Mouse (Mus musculus): Measurements from ENCODE around the gene Asxl1. TPM values are rescaled to one million over a fixed set of nuclear protein-coding genes. Genes with fewer than 3 reads are reported as not detected.

Gene Asxl1
- total RNA-seq, 2 experiments from 2014 or later, result 38.8 to 41.5 TPM

DNA sequence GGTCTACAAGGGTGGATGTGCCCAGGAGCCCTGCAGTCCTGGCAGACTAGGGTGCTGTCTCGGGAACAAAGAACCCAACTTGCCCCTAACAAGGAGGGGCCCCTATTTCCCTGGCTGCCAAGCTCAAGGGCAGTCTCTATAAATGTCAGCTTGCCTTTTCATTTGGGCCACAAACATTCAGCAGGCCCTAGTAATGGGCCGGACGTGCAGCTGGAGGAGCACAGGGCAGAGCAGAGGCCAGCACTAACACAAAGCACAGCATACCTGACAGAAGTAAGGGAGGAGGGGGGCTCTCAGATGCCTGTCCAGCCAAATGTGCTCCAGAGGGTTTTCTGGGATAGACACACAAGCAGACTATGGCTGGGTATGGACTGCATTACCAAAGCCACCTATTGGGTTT, 88.2 kb downstream of the Asxl1 start:
- DNase-seq (ENCODE audit: extremely low spot score in 1 of 2, low spot score in 2 of 2), result no peak
- intact Hi-C loops (cut with DNase I), result no loop called here

GRCm38 (mm10) chr2:153434880-153435831, 89.5 kb downstream of the Asxl1 start:
- no peak for DNase-seq (ENCODE audit: extremely low spot score in 1 of 2, low spot score in 2 of 2)
- intact Hi-C loops (cut with DNase I), result no loop called here

DNA sequence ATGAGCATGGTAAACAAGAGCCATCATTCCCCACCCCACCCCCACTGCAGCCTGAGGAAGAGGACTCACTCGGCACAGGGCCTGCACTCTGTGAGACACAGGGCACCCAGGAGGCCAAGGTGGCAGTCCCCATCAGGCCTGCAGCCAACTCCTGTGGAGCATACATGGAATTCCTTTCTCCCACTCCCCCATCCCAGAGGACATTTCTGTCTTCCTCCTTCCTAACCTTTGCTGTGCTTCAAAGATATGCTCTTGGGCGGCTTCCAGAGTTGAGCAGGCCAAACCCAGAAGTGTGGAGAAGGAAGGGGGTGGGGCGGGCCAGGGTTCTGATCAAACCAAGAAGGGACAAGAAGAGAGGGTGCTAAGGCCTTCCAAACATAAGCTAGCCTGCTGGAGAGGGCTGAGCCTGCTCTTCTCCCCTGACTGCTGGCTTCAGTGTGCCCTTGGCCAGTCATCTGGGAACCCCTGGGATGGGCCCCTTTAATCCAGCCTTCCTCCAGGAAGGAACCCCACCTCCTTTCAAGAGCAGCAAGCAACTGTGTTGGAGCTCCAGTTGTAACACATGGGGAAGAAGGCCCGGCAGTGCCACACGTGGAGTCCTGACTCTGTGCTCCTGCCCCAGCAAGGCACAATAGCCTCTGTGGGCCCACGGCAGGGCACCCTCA, 91.1 kb downstream of the Asxl1 start:
- intact Hi-C loops (cut with DNase I), result no loop called here
- DNase-seq (ENCODE audit: extremely low spot score in 1 of 2, low spot score in 2 of 2), result peak in 1 of 2 experiments; percentile 84

- intact Hi-C loops (cut with DNase I), result no loop called here
- DNase-seq (ENCODE audit: extremely low spot score in 1 of 2, low spot score in 2 of 2), result peak in 1 of 2 experiments; percentile 58
Measured at GRCm38 (mm10) chr2:153437306-153437659, 91.7 kb downstream of the Asxl1 start.

DNA sequence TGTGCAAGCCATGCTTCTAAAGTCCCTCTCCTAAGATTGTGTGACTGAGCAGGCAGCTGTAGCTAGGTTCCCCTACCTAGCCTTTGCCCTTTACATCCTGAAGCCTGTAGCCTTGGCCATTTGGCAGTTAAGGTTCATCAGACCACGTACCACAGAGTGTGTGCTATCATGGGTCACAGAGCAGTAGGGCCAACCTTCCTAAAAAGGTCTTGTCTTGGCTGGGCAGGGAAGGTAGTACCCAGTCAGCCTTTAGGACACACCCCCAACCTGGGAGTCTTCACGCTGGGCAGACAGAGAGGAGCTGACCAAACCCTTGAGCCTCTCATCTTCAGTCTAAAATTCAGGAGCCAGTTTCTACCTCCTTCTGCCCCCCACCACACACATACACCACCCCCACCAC, 95.1 kb downstream of the Asxl1 start:
- DNase-seq (ENCODE audit: extremely low spot score in 1 of 2, low spot score in 2 of 2), result no peak
- intact Hi-C loops (cut with DNase I), result no loop called here

DNA sequence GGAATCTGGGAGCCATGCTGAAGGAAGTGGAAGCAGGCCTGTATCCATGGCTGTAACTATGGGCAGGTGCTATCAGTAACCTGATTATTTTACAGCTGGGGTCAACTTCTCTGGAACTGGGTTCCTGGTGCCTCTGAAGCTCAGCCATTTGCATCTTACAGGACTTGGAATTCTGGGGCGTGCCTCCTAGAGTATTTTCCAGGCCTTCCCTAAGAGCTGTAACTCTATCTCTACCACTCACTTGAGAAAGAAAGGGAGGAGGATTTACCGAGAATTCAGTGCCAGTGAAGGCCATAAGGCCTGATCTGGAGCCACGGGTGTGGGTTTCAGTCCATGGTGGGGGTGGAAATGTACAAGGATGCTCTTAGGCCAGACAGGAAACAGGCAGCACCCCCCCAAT, 95.6 kb downstream of the Asxl1 start:
- intact Hi-C loops (cut with DNase I), result no loop called here

DNA sequence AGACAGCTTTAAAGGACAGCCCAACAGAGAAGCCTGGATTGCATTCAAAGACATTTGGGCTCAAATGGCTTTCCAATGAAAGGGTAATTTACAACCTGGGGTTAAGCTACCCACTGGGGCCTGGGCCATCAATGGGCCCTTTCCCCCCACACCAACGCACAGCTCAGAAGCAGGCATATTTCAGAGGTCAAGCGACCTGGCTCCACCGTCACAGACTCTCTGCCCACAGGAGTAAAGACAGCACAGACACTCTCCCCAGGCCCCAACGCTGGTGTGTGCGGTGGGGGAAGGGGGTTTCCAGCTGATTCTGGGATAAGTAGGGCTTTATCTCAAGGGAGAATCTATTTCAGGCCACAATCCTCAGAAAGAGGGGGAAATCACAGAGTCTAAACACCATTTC, 97.1 kb downstream of the Asxl1 start:
- intact Hi-C loops (cut with DNase I), result no loop called here
- DNase-seq (ENCODE audit: extremely low spot score in 1 of 2, low spot score in 2 of 2), result peak in 1 of 2 experiments; percentile 32

More for the DNA sequence above, 95.6 kb downstream of the Asxl1 start:
- no peak for DNase-seq (ENCODE audit: extremely low spot score in 1 of 2, low spot score in 2 of 2)

- peak in 1 of 2 experiments; percentile 70 for DNase-seq (ENCODE audit: extremely low spot score in 1 of 2, low spot score in 2 of 2)
- intact Hi-C loops (cut with DNase I), result no loop called here
Measured at GRCm38 (mm10) chr2:153443434-153444240, 98.0 kb downstream of the Asxl1 start.

DNA sequence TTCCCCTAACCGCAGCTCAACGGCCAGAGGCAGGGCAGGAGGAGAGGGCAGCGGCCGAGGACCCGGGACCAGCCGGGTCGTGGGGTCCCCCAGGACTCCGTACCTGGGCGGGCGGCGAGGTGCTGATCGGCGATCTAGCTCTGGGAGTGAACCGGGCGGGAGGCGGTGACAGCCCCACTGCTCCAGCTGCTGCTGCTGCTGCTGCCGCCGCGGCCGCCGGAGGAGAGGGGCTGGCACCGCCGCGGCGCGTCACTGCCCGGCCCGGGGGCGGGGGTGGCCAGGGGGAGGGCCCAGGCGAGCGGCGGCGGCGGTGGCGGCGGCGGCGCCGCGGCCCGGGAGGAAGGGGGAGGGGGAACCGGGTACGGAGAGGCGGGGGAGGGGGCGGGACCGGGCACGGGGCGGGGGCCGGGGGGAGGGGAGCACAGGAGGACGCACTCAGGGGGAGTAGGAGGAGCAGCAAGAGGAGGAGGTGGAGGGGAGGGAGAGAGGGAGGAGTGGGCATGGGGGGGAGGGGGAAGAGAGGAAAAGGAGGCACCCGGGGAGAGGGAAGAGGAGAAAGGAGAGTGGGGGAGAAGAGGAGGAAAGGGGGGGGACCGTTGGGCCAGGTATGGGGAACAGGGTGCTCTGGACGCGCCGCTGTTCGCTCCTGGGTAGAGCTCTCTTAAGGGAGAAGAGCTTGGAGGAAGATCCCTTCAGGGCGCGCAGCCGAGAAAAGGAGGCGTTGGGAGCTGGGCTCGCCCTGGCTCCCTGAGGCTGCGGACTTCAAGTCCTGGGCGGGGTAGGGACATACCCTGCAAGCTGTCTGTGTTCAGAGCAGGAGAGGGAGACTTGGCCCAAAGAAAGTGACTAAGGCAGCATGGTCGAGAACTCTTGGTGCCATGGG, 98.9 kb downstream of the Asxl1 start:
- intact Hi-C loops (cut with DNase I), result no loop called here
- peak in 1 of 2 experiments; percentile 88 for DNase-seq (ENCODE audit: extremely low spot score in 1 of 2, low spot score in 2 of 2)

GRCm38 (mm10) chr2:153445137-153446016, 99.7 kb downstream of the Asxl1 start:
- peak in 1 of 2 experiments; percentile 47 for DNase-seq (ENCODE audit: extremely low spot score in 1 of 2, low spot score in 2 of 2)
- intact Hi-C loops (cut with DNase I), result no loop called here

DNA sequence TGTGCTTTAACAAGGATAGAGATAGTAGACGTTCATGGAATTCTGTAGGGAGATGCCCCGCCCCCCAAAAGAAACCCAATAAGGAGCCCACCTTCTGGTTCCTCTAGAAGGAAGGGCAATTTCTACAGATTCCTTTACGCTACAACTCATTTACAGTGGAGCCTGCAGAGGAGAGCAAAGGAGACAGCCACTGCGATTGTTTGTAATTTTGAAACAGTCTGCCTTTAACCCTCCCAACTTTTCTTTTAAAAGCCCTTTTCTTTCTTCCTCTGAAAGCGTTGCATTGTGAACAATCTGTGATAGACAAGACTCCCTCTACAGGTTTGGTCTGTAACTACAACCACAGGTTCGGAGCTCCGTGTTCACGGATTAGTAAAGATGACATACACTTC, 100.4 kb downstream of the Asxl1 start:
- intact Hi-C loops (cut with DNase I), result no loop called here

GRCm38 (mm10) chr2:153446476-153446875, 100.8 kb downstream of the Asxl1 start:
- DNase-seq (ENCODE audit: extremely low spot score in 1 of 2, low spot score in 2 of 2), result no peak
- intact Hi-C loops (cut with DNase I), result no loop called here

More for the DNA sequence above, 100.4 kb downstream of the Asxl1 start:
- DNase-seq (ENCODE audit: extremely low spot score in 1 of 2, low spot score in 2 of 2), result peak; percentile 36 to 79

DNA sequence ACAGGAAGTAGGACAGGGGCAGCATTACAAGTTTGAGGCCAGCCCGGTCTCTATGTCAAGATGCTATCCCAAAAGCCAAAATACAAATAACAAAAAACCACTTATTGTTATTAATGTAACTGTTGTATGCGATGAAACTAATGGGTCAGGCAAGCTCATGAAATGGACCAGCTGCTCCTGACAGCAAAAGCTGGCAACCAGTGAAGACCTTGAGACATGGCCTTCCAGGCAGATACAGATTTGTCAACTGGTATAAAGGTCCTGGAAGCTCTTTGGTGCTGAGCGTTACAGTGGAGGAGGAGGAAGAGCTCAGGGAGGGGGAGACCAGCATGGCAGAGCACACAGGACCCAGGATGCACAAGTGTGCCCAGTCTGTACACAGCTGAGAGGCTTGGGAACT, 102.1 kb downstream of the Asxl1 start:
- intact Hi-C loops (cut with DNase I), result no loop called here
- DNase-seq (ENCODE audit: extremely low spot score in 1 of 2, low spot score in 2 of 2), result no peak

GRCm38 (mm10) chr2:153448519-153448918, 102.9 kb downstream of the Asxl1 start:
- intact Hi-C loops (cut with DNase I), result no loop called here
- no peak for DNase-seq (ENCODE audit: extremely low spot score in 1 of 2, low spot score in 2 of 2)
